Mouse (Mus musculus) left cerebral cortex, adult 2 months (tissue): ENCODE data around the gene Slc27a1. TPM values are rescaled to one million over a fixed set of nuclear protein-coding genes. Genes with fewer than 3 reads are reported as not detected.
A peak's percentile ranks its signal among the peaks of the same experiment; 100 is the strongest.

Experiments used
- DNase-seq, 2 experiments: peaks; one replicate each; pipeline ENCODE4 v3.0.0; 2021 to 2022; ENCODE audit warnings: low spot score in 2 of 2, mixed read lengths in 1 of 2; ENCODE audit errors: extremely low spot score in 1 of 2
- H3K27ac ChIP-seq: fragments of 200-600 bp; 2 replicates; pipeline ENCODE4 v1.8.1; 2022
- H3K4me3 ChIP-seq: fragments of 200-600 bp; 2 replicates; pipeline ENCODE4 v1.8.1; 2022
- CTCF ChIP-seq: fragments of 200-600 bp; IDR thresholded peaks from 2 replicates; pipeline ENCODE4 v1.8.1; 2022; ENCODE audit warnings: antibody characterized with exemption, mild to moderate bottlenecking, moderate library complexity
- intact Hi-C: fragments of 180-260 bp; cut with DNase I; formaldehyde crosslinking; loops from one replicate; pipeline ENCODE4 v1.15.1; 2025
- microRNA-seq, 2 experiments: library from miRNA; unstranded; fragments of <30 nt; microRNA quantifications; one replicate each; pipeline ENCODE4 v1.2.0; 2021
- total RNA-seq, 2 experiments: library from RNA; stranded (reverse); gene quantifications; 2 replicates each; pipeline ENCODE4 v1.2.3; 2021

Gene Slc27a1
- total RNA-seq, 2 experiments from 2014 or later = 108 to 109 TPM

DNA sequence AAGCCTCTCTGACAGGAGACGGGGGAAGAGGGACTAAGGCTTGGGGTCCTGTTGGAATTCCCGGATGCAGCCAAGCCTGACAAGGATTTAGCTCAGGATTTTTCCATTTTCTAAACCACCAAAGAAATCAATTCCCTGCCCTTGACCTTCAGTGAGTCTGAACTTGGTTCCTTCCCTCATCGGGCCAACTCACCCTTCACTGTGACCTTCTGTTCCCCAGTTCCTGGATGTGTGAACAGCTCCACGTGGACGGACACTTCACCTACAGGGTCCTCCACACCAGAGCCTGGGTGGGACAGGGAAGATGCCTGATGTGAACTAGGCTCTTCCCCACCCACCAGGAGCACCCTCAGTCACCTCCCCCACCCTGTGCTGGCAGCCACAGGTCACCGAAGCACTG lies 62.1 kb downstream of the Slc27a1 start:
- Histone ChIP-seq H3K4me3 (no peak overlapping the region), H3K27ac (no peak overlapping the region)
- intact Hi-C loops = no loop called here
- TF ChIP-seq CTCF = no peak
- no peak for DNase-seq

DNA sequence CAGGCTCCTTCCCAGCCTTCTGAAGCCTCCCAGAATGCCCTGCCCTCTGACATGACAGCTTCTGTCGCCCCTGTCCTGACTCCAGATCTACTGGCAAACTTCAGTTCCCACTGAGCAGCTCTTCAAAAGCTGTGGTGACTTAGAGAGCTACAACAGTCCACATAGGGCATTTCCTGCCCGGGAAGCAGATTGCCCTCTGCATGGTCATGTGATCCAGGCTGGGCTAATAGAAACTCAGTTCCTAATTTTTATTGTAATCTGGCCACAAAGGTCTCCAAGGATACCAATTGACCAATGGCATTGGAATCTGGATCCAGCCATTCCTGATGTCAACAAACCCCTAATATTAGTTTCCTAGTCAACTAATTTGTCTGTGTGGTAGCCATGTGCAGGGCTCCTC lies 63.2 kb downstream of the Slc27a1 start:
- no peak for TF ChIP-seq CTCF
- Histone ChIP-seq H3K4me3 (no peak overlapping the region), H3K27ac (no peak overlapping the region)
- intact Hi-C loops = no loop called here
- DNase-seq = no peak

DNA sequence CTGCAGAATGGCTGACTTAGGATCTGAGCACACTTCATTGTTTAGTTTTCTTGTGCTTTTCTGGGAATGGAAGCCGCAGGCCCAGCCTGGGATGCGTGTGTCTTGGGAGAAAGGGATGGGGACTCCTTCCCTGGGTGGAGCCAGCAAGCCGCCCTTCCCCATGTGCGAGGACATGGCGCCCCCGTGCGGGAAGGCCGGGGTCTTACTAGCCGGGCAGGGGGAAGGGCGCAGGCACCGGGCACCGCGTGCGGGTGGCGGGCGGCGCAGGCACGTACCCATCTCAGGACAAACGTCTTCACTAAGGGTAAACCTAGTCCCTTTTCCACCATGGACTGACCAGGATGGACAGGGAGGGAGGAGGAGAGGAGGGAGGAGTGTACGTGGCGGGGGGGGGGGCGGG lies 64.5 kb downstream of the Slc27a1 start:
- intact Hi-C loops = no loop called here
- H3K27ac ChIP-seq = no peak overlapping the region
- peak; percentile 38 for TF ChIP-seq CTCF
- no peak overlapping the region for H3K4me3 ChIP-seq
- no peak for DNase-seq

DNA sequence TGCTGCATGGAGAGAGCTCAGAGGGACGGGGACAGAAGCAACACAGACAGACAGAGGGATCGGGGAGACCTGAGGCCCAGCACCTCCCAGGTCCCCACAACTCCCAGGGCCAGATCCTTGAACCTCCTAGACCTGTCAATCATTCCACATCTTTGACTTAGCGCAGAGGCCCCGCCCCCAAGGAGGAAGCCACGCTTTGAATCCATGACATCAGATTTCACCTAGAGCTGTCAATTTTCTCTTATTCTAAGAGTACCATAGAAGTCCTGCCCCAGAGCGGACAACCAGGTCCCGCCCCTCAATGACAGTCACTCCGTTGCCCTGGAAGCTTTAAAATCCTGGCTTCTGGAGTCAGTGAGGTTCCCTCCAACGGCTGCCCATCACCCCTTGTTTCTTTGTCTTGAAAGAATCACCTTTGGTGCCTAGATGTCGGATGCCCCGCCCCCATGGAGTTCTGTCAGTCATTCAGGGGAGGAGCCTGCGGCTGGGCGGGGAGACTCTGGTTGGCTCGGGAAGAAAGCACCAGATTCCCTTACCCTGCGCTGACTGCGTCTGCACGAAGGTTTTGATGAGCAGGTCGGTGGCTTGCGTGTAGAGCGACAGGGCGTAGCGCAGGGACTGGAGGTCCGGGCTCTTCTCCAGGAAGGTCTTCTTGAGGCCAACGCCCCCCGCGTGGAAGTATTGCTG lies 65.4 kb downstream of the Slc27a1 start:
- no peak for TF ChIP-seq CTCF
- intact Hi-C loops = no loop called here
- DNase-seq = no peak
- Histone ChIP-seq H3K27ac (no peak overlapping the region), H3K4me3 (no peak overlapping the region)

Small RNA genes lying within 50 kb of the gene (microRNA-seq; reads per million reads assigned to microRNA genes)
- 37.8 to 49.9 reads per million in 2 experiments for gene Mir6769b

Other genes with a start within 250 kb of the Slc27a1 start
- gene Use1, start 202.0 kb upstream of the Slc27a1 start, total RNA-seq = 100 to 1,000 TPM; 110 to 113 TPM
- gene Ocel1, start 197.6 kb upstream of the Slc27a1 start, total RNA-seq = 10 to 100 TPM; 16.6 to 19.0 TPM
- 10 to 100 TPM; 41.7 to 44.8 TPM for gene Nr2f6, start 186.9 kb upstream of the Slc27a1 start, total RNA-seq
- gene Ushbp1, start 173.1 kb upstream of the Slc27a1 start, total RNA-seq = 1 to 10 TPM; 4.6 to 4.7 TPM
- 100 to 1,000 TPM in 1 of 2 experiments, 10 to 100 TPM in 1; 97.3 to 107 TPM for gene Babam1, start 172.0 kb upstream of the Slc27a1 start, total RNA-seq
- gene Ankle1, start 162.9 kb upstream of the Slc27a1 start, total RNA-seq = under 1 TPM; 0.35 to 0.36 TPM
- gene Abhd8, start 105.2 kb upstream of the Slc27a1 start, total RNA-seq = 100 to 1,000 TPM; 302 to 335 TPM
- gene Mrpl34, start 103.9 kb upstream of the Slc27a1 start, total RNA-seq = 10 to 100 TPM; 49.2 to 57.1 TPM
- 10 to 100 TPM; 75.0 to 87.0 TPM for gene Dda1, start 99.7 kb upstream of the Slc27a1 start, total RNA-seq
- 10 to 100 TPM; 62.5 to 64.0 TPM for gene Ano8, start 82.9 kb upstream of the Slc27a1 start, total RNA-seq
- 10 to 100 TPM; 33.0 to 37.4 TPM for gene Gtpbp3, start 80.8 kb upstream of the Slc27a1 start, total RNA-seq
- gene Plvap, start 57.1 kb upstream of the Slc27a1 start, total RNA-seq = 1 to 10 TPM; 8.5 to 9.1 TPM
- gene Ccdc194, start 43.2 kb upstream of the Slc27a1 start, total RNA-seq = not detected
- 1 to 10 TPM; 3.5 to 4.0 TPM for gene Bst2, start 31.4 kb upstream of the Slc27a1 start, total RNA-seq
- 10 to 100 TPM; 37.2 to 37.6 TPM for gene Mvb12a, start 26.0 kb upstream of the Slc27a1 start, total RNA-seq
- gene Tmem221, start 10.0 kb upstream of the Slc27a1 start, total RNA-seq = not detected
- under 1 TPM in 1 of 2 experiments, not detected in 1; 0.11 TPM for gene Nxnl1, start 2.3 kb upstream of the Slc27a1 start, total RNA-seq
- gene Pgls, start 23.3 kb downstream of the Slc27a1 start, total RNA-seq = 10 to 100 TPM; 29.1 to 33.0 TPM
- 1 to 10 TPM; 3.1 to 4.0 TPM for gene Fam129c, start 28.8 kb downstream of the Slc27a1 start, total RNA-seq
- gene Colgalt1, start 42.1 kb downstream of the Slc27a1 start, total RNA-seq = 10 to 100 TPM; 47.2 to 50.9 TPM
- gene Unc13a, start 102.9 kb downstream of the Slc27a1 start, total RNA-seq = 100 to 1,000 TPM; 313 to 351 TPM
- gene Jak3, start 107.4 kb downstream of the Slc27a1 start, total RNA-seq = 1 to 10 TPM; 5.5 to 5.8 TPM
- gene Insl3, start 120.3 kb downstream of the Slc27a1 start, total RNA-seq = 1 to 10 TPM; 1.2 to 4.7 TPM
- under 1 TPM; 0.68 to 0.79 TPM for gene B3gnt3, start 132.9 kb downstream of the Slc27a1 start, total RNA-seq
- gene Fcho1, start 156.8 kb downstream of the Slc27a1 start, total RNA-seq = 100 to 1,000 TPM; 184 TPM